8 mouse cellular contexts compared by ENCODE assay signal in the genomic region with DNA sequence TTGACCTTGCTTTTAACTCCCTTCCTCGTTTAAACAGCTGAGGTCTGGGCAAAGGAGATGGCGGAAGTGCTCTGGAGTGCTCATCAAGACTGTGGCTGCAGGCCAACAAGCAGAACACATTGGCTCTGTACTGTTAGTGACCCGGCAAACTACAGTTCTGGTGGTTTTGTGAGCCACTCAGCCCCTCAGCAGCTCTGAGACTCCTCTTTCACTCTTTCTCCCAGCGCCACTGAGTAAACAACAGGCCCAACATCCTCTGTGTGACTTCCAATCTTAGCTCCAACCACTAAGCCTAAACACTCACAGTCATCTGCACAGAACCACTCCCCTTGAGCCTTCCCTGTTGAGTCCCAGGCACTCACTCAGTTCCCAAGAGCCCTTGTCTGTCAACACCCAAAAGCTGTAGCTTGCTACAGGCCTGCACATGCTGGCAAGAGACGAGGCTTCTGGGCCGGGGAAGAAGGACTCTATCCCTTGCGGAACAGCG. TPM values are rescaled to one million over a fixed set of nuclear protein-coding genes. Genes with fewer than 3 reads are reported as not detected.
DNase-seq lines count a peak whose midpoint lies in the region; ATAC-seq and TF ChIP-seq lines count a peak whose summit lies in the region.

No protein-coding gene starts in this region.

- no peak overlapping the region for H3K4me2 ChIP-seq in hindbrain, embryonic 13.5 days
- H3K4me2 ChIP-seq in limb, embryonic 14.5 days (replicated peaks; ENCODE audit: low read depth, low read length, severe bottlenecking): no peak overlapping the region

- peak overlapping the region; percentile 61 for H3K27ac ChIP-seq in gastrocnemius, adult 2 months
- peak overlapping the region; percentile 53; the same call in 1 of the 2 replicates for H3K27ac ChIP-seq in hindbrain, embryonic 13.5 days
- H3K27ac ChIP-seq in limb, embryonic 14.5 days (replicated peaks; ENCODE audit: low read depth, low read length): peak overlapping the region; percentile 28

- no peak overlapping the region for H3K9ac ChIP-seq in hindbrain, embryonic 13.5 days
- H3K9ac ChIP-seq in limb, embryonic 14.5 days (ENCODE audit: low read depth, low read length, severe bottlenecking): no peak overlapping the region

- 0 out of 2 replicates have a peak, but pooled peaks cover 4% of the 10 kb centered on the region for H3K27me3 ChIP-seq in hindbrain, embryonic 13.5 days
- no peaks in the 10 kb centered on the region for H3K27me3 ChIP-seq in limb, embryonic 14.5 days (ENCODE audit: control insufficient read depth, insufficient read depth, low read length)

- no peak for TF ChIP-seq CTCF in gastrocnemius, adult 2 months (IDR thresholded peaks at IDR 0.05)

- DNase-seq in right cerebral cortex, postnatal 14 days: peak; percentile 17
- no peak for DNase-seq in right cerebral cortex, adult 18-20 months
- DNase-seq in gastrocnemius, adult 2 months: peak; percentile 71
- DNase-seq in limb, embryonic 14.5 days (ENCODE audit: low spot score): peak; percentile 62
- peak; percentile 60 for DNase-seq in urinary bladder, postnatal 14 days (ENCODE audit: low spot score)
- DNase-seq in thymus, postnatal 25 days: no peak
- no peak for DNase-seq in cerebellum, adult 9-11 months

- WGBS in hindbrain, embryonic 13.5 days: 66% methylated on average over 8 of the region's 8 CpGs
- 34% methylated on average over 8 of the region's 8 CpGs for WGBS in limb, embryonic 14.5 days

- H3K4me1 ChIP-seq in hindbrain, embryonic 13.5 days (replicated peaks): 0 out of 2 replicates have a peak, but pooled peaks cover 11% of the 10 kb centered on the region
- no peaks in the 10 kb centered on the region for H3K4me1 ChIP-seq in limb, embryonic 14.5 days (ENCODE audit: control insufficient read depth, insufficient read depth, low read length)

- no peaks in the 10 kb centered on the region for H3K9me3 ChIP-seq in hindbrain, embryonic 13.5 days
- no peaks in the 10 kb centered on the region for H3K9me3 ChIP-seq in limb, embryonic 14.5 days (ENCODE audit: control insufficient read depth, low read length)

- ATAC-seq in hindbrain, embryonic 13.5 days (ENCODE audit: low FRiP score): no peak
- peak; percentile 81 for ATAC-seq in limb, embryonic 14.5 days (ENCODE audit: low FRiP score, low read depth)

- no peak for TF ChIP-seq POLR2A in limb, embryonic 14.5 days (IDR thresholded peaks at IDR 0.05; ENCODE audit: borderline replicate concordance, extremely low read depth, insufficient read depth, insufficient read length)

- no peaks in the 10 kb centered on the region for H3K36me3 ChIP-seq in hindbrain, embryonic 13.5 days
- H3K36me3 ChIP-seq in limb, embryonic 14.5 days (ENCODE audit: control insufficient read depth, insufficient read depth, low read length): no peaks in the 10 kb centered on the region

- no peak overlapping the region for H3K4me3 ChIP-seq in gastrocnemius, adult 2 months
- H3K4me3 ChIP-seq in hindbrain, embryonic 13.5 days: no peak overlapping the region
- H3K4me3 ChIP-seq in limb, embryonic 14.5 days (replicated peaks; ENCODE audit: low read length): no peak overlapping the region

- intact Hi-C loops in gastrocnemius, adult 2 months (cut with DNase I): no loop called here

RNA-seq across cellular contexts. Expression of a gene that starts 37.4 kb away (rescaled TPM):
- total RNA-seq in gastrocnemius, adult 2 months (2021): 1 to 10 TPM; 1.9 to 2.9 TPM
- polyA plus RNA-seq in hindbrain, embryonic 13.5 days (2015; fragmentation: Nextera tagmentation; extraction: Ambion mirVana): 6.4 and 7.5 TPM in 2 replicates
- 22.2 and 25.8 TPM in 2 replicates for polyA plus RNA-seq in limb, embryonic 14.5 days (2012; rRNA removed)
- polyA plus RNA-seq in limb, embryonic 14.5 days (2014; fragmentation: Nextera tagmentation; extraction: Ambion mirVana): 22.2 and 23.7 TPM in 2 replicates

Comparison
In these comparisons a context has a peak if more than half of its experiments do, and no peak if none do; other contexts are left out.
1. DNase-seq: peak in right cerebral cortex, postnatal 14 days (single experiment), gastrocnemius, adult 2 months (single experiment), limb, embryonic 14.5 days (single experiment) and urinary bladder, postnatal 14 days (single experiment); none in right cerebral cortex, adult 18-20 months (single experiment), thymus, postnatal 25 days (single experiment) and cerebellum, adult 9-11 months (single experiment).
2. Peak in every context shown above with its lines, with median percentiles within 50 percentile points of each other: H3K27ac ChIP-seq.